Mouse (Mus musculus) thymus, adult 2 months (tissue): ENCODE data around the gene Zfp213.

ENCODE experiments used
- CTCF ChIP-seq: fragments of 200-500 bp; IDR thresholded peaks from 2 replicates; pipeline ENCODE4 v1.5.1; 2012; ENCODE audit warnings: mild to moderate bottlenecking, control low read depth, low read length, moderate library complexity, borderline replicate concordance; ENCODE audit not compliant: control insufficient read depth, poor library complexity, insufficient read depth; ENCODE audit errors: extremely low read depth
- POLR2A ChIP-seq: fragments of 200-500 bp; IDR thresholded peaks from 2 replicates; pipeline ENCODE4 v1.6.1; 2012; ENCODE audit warnings: mild to moderate bottlenecking, low read length, control low read depth, moderate library complexity; ENCODE audit not compliant: control insufficient read depth, poor library complexity, insufficient read depth; ENCODE audit errors: extremely low read depth

DNA sequence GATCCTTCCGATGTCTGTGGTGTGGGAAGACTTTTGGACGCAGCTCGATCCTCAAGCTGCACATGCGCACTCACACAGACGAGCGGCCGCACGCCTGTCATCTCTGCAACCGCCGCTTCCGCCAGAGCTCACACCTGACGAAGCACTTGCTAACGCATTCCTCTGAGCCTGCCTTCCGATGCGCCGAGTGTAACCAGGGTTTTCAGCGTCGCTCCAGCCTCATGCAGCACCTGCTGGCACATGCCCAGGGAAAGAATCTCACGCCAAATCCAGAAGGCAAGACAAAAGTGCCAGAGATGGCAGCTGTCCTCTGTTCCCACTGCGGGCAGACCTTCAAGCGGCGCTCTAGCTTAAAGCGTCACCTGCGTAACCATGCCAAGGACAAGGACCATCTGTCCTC lies 45.6 kb upstream of the Zfp213 start:
- TF ChIP-seq CTCF (no peak), POLR2A (no peak)
